Mouse (Mus musculus): ENCODE measurements around the gene Mtg2. TPM values are rescaled to one million over a fixed set of nuclear protein-coding genes. Genes with fewer than 3 reads are reported as not detected.

The Mtg2 gene
- polyA plus RNA-seq, 2 experiments, result 22.1 to 29.8 TPM

DNA sequence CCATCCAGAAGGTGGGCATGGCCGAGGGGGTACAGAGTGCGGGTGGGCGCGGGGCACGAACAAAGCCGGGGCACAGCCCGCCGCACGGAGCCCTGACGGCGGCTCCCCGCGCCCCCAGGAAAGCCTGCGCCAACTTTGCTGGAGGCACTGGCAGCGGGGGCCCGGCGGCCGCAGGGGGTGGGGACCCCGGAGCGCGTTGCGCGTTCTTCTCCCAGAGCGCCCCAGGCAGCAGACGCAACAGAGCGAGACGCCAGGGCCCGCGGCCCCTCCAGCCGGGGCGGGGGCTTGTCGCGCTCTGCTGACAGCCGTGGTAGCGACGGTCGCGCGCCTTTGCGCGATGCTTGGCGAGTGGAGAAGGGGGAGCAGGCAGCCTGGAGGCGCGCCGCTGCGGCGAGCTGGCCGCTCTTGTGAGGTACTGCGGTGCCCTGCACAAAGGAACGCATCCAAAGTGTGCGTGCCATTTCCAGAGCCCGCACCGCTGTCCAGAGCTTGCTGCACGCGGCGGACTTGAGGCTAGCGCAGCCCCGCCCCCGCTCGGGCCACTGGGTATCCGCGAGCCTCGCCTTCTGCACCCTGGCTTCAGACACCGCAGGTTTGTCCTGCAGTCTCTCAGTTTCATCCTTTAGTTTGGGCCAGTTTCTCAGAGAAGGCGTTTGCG lies 27.4 kb upstream of the Mtg2 start:
- peak; percentile 39; the same call in 1 of the 2 replicates for ATAC-seq (ENCODE audit: low FRiP score, low read depth)
- H3K9me3 ChIP-seq (ENCODE audit: control insufficient read depth, low read length), result no peaks in the 10 kb centered on the region

GRCm38 (mm10) chr2:180045283-180045682 lies 25.1 kb upstream of the Mtg2 start:
- H3K4me3 ChIP-seq (replicated peaks; ENCODE audit: low read length), result no peak overlapping the region
- TF ChIP-seq POLR2A (IDR thresholded peaks at IDR 0.05; ENCODE audit: borderline replicate concordance, extremely low read depth, insufficient read depth, insufficient read length), result no peak
- ATAC-seq (ENCODE audit: low FRiP score, low read depth), result no peak
- no peaks in the 10 kb centered on the region for H3K27me3 ChIP-seq (ENCODE audit: control insufficient read depth, insufficient read depth, low read length)
- H3K4me1 ChIP-seq (ENCODE audit: control insufficient read depth, insufficient read depth, low read length), result peaks cover 22% of the 10 kb centered on the region
- no peaks in the 10 kb centered on the region for H3K9me3 ChIP-seq (ENCODE audit: control insufficient read depth, low read length)
- no peak overlapping the region for H3K27ac ChIP-seq (replicated peaks; ENCODE audit: low read depth, low read length)
- H3K36me3 ChIP-seq (ENCODE audit: control insufficient read depth, insufficient read depth, low read length), result no peaks in the 10 kb centered on the region
- DNase-seq (ENCODE audit: low spot score), result peak; percentile 83
- no peak overlapping the region for H3K9ac ChIP-seq (ENCODE audit: low read depth, low read length, severe bottlenecking)
- no peak overlapping the region for H3K4me2 ChIP-seq (replicated peaks; ENCODE audit: low read depth, low read length, severe bottlenecking)
- WGBS, result 50% methylated on average over 4 of the region's 4 CpGs

More for the DNA sequence above, 27.4 kb upstream of the Mtg2 start:
- peak; percentile 55 for DNase-seq (ENCODE audit: low spot score)
- 0 out of 2 replicates have a peak, but pooled peaks have one; percentile 4 for TF ChIP-seq POLR2A (IDR thresholded peaks at IDR 0.05; ENCODE audit: borderline replicate concordance, extremely low read depth, insufficient read depth, insufficient read length)
- peaks cover 23% of the 10 kb centered on the region for H3K4me1 ChIP-seq (ENCODE audit: control insufficient read depth, insufficient read depth, low read length)
- peaks cover 14% of the 10 kb centered on the region for H3K36me3 ChIP-seq (ENCODE audit: control insufficient read depth, insufficient read depth, low read length)
- H3K27ac ChIP-seq (replicated peaks; ENCODE audit: low read depth, low read length), result peak overlapping the region; percentile 90
- no peaks in the 10 kb centered on the region for H3K27me3 ChIP-seq (ENCODE audit: control insufficient read depth, insufficient read depth, low read length)
- WGBS, result 0% methylated on average over 51 of the region's 66 CpGs
- peak overlapping the region; percentile 88 for H3K4me2 ChIP-seq (replicated peaks; ENCODE audit: low read depth, low read length, severe bottlenecking)
- peak overlapping the region; percentile 85 for H3K9ac ChIP-seq (ENCODE audit: low read depth, low read length, severe bottlenecking)
- peak overlapping the region; percentile 98 for H3K4me3 ChIP-seq (replicated peaks; ENCODE audit: low read length)

GRCm38 (mm10) chr2:180047580-180047979 lies 22.8 kb upstream of the Mtg2 start:
- Histone ChIP-seq H3K27ac (replicated peaks; ENCODE audit: low read depth, low read length) (no peak overlapping the region), H3K4me2 (replicated peaks; ENCODE audit: low read depth, low read length, severe bottlenecking) (no peak overlapping the region), H3K4me3 (replicated peaks; ENCODE audit: low read length) (no peak overlapping the region), H3K9ac (ENCODE audit: low read depth, low read length, severe bottlenecking) (no peak overlapping the region), H3K36me3 (ENCODE audit: control insufficient read depth, insufficient read depth, low read length) (peaks cover 4% of the 10 kb centered on the region; the same call in 1 of the 2 replicates), H3K27me3 (ENCODE audit: control insufficient read depth, insufficient read depth, low read length) (no peaks in the 10 kb centered on the region), H3K9me3 (ENCODE audit: control insufficient read depth, low read length) (no peaks in the 10 kb centered on the region), H3K4me1 (ENCODE audit: control insufficient read depth, insufficient read depth, low read length) (peaks cover 11% of the 10 kb centered on the region; the same call in 1 of the 2 replicates)
- TF ChIP-seq POLR2A (IDR thresholded peaks at IDR 0.05; ENCODE audit: borderline replicate concordance, extremely low read depth, insufficient read depth, insufficient read length), result no peak
- DNase-seq (ENCODE audit: low spot score), result no peak
- WGBS, result 88% methylated on average over 3 of the region's 3 CpGs
- ATAC-seq (ENCODE audit: low FRiP score, low read depth), result no peak

GRCm38 (mm10) chr2:180047980-180048635 lies 22.3 kb upstream of the Mtg2 start:
- Histone ChIP-seq H3K27me3 (ENCODE audit: control insufficient read depth, insufficient read depth, low read length) (no peaks in the 10 kb centered on the region), H3K9me3 (ENCODE audit: control insufficient read depth, low read length) (no peaks in the 10 kb centered on the region), H3K36me3 (ENCODE audit: control insufficient read depth, insufficient read depth, low read length) (peaks cover 9% of the 10 kb centered on the region), H3K4me3 (replicated peaks; ENCODE audit: low read length) (no peak overlapping the region), H3K27ac (replicated peaks; ENCODE audit: low read depth, low read length) (no peak overlapping the region), H3K9ac (ENCODE audit: low read depth, low read length, severe bottlenecking) (no peak overlapping the region), H3K4me1 (ENCODE audit: control insufficient read depth, insufficient read depth, low read length) (peaks cover 11% of the 10 kb centered on the region; the same call in 1 of the 2 replicates), H3K4me2 (replicated peaks; ENCODE audit: low read depth, low read length, severe bottlenecking) (no peak overlapping the region)
- DNase-seq (ENCODE audit: low spot score) (no peak), ATAC-seq (ENCODE audit: low FRiP score, low read depth) (no peak)
- TF ChIP-seq POLR2A (IDR thresholded peaks at IDR 0.05; ENCODE audit: borderline replicate concordance, extremely low read depth, insufficient read depth, insufficient read length), result no peak
- WGBS, result 94% methylated on average over 18 of the region's 18 CpGs

GRCm38 (mm10) chr2:180050986-180051385 lies 19.4 kb upstream of the Mtg2 start:
- no peak overlapping the region for H3K9ac ChIP-seq (ENCODE audit: low read depth, low read length, severe bottlenecking)
- H3K36me3 ChIP-seq (ENCODE audit: control insufficient read depth, insufficient read depth, low read length), result peaks cover 30% of the 10 kb centered on the region
- H3K27ac ChIP-seq (replicated peaks; ENCODE audit: low read depth, low read length), result no peak overlapping the region
- H3K4me3 ChIP-seq (replicated peaks; ENCODE audit: low read length), result no peak overlapping the region
- ATAC-seq (ENCODE audit: low FRiP score, low read depth) (peak; percentile 57; the same call in 1 of the 2 replicates), DNase-seq (ENCODE audit: low spot score) (peak; percentile 67)
- no peaks in the 10 kb centered on the region for H3K9me3 ChIP-seq (ENCODE audit: control insufficient read depth, low read length)
- no peaks in the 10 kb centered on the region for H3K27me3 ChIP-seq (ENCODE audit: control insufficient read depth, insufficient read depth, low read length)
- no peaks in the 10 kb centered on the region for H3K4me1 ChIP-seq (ENCODE audit: control insufficient read depth, insufficient read depth, low read length)
- no peak for TF ChIP-seq POLR2A (IDR thresholded peaks at IDR 0.05; ENCODE audit: borderline replicate concordance, extremely low read depth, insufficient read depth, insufficient read length)
- 20% methylated on average over 5 of the region's 5 CpGs for WGBS
- H3K4me2 ChIP-seq (replicated peaks; ENCODE audit: low read depth, low read length, severe bottlenecking), result no peak overlapping the region
